Mouse (Mus musculus): ENCODE measurements around the gene Nr1i2.

- no peak for TF ChIP-seq CTCF (IDR thresholded peaks at IDR 0.05; ENCODE audit: borderline replicate concordance, control insufficient read depth, extremely low read depth, insufficient read depth, low read length, poor library complexity)
- no peak for TF ChIP-seq POLR2A (IDR thresholded peaks at IDR 0.05; ENCODE audit: control insufficient read depth, extremely low read depth, insufficient read depth, low read length, poor library complexity)
Measured at GRCm38 (mm10) chr16:38319087-38319486, 24.5 kb upstream of the Nr1i2 start.

All from thymus, adult 2 months (tissue).